Mouse (Mus musculus) activated CD4-positive, CD25-positive, alpha-beta regulatory T cell, adult 4 months (primary cell): ENCODE results near the gene Slc39a2. TPM values are rescaled to one million over a fixed set of nuclear protein-coding genes. Genes with fewer than 3 reads are reported as not detected.
A peak's percentile ranks its signal among the peaks of the same experiment; 100 is the strongest.
"Not testable (repeated sequence)": the region's sequence is repeated elsewhere in the genome, so short reads cannot be mapped to it uniquely, and the experiment has no call there.

ENCODE experiments used
- ATAC-seq: one replicate; pipeline ENCODE4 v1.8.0; 2017
- polyA plus RNA-seq, 2 experiments: library from polyadenylated mRNA; unstranded; fragments of 100-300 nt; shearing (Covaris generic); gene quantifications; one replicate each; pipeline ENCODE4 v1.2.1; 2017

The Slc39a2 gene
- polyA plus RNA-seq, 2 experiments from 2014 or later, result 0.70 TPM; not detected in 1

GRCm38 (mm10) chr14:51902806-51903710 is 10.4 kb downstream of the Slc39a2 start:
- ATAC-seq, result peak; percentile 83

- ATAC-seq, result no peak
These were observed 11.1 kb downstream of the Slc39a2 start for GRCm38 (mm10) chr14:51903782-51904181.

GRCm38 (mm10) chr14:51904706-51905105 is 12.0 kb downstream of the Slc39a2 start:
- peak; percentile 45 for ATAC-seq

- ATAC-seq, result no peak
These were observed 13.4 kb downstream of the Slc39a2 start for GRCm38 (mm10) chr14:51906102-51906501.

- no peak for ATAC-seq
These were observed 18.6 kb downstream of the Slc39a2 start for GRCm38 (mm10) chr14:51911301-51911700.

- ATAC-seq, result no peak
These were observed 19.8 kb downstream of the Slc39a2 start for GRCm38 (mm10) chr14:51912391-51913061.

- ATAC-seq, result peak; percentile 95
These were observed 20.6 kb downstream of the Slc39a2 start for GRCm38 (mm10) chr14:51913062-51913959.

- ATAC-seq, result no peak
These were observed 21.5 kb downstream of the Slc39a2 start, which contains the start of gene Ndrg2 for GRCm38 (mm10) chr14:51913960-51914762. TSS of gene Ndrg2 (minus strand) at chr14:51914158.

GRCm38 (mm10) chr14:51915030-51915429 is 22.3 kb downstream of the Slc39a2 start:
- no peak for ATAC-seq

- no peak for ATAC-seq
These were observed 23.9 kb downstream of the Slc39a2 start for GRCm38 (mm10) chr14:51916539-51916938.

- ATAC-seq, result no peak
These were observed 25.4 kb downstream of the Slc39a2 start, which contains the start of gene Tppp2 for GRCm38 (mm10) chr14:51918125-51918524. TSS of gene Tppp2 (plus strand) at chr14:51918425.

GRCm38 (mm10) chr14:51918966-51919365 is 26.3 kb downstream of the Slc39a2 start:
- no peak for ATAC-seq

- ATAC-seq, result no peak
These were observed 29.3 kb downstream of the Slc39a2 start for GRCm38 (mm10) chr14:51921759-51922570.

GRCm38 (mm10) chr14:51922571-51922865 is 29.8 kb downstream of the Slc39a2 start, which contains the start of gene Rnase13:
TSS of gene Rnase13 (minus strand) at chr14:51922773.
- ATAC-seq, result no peak

GRCm38 (mm10) chr14:51922910-51923309 is 30.2 kb downstream of the Slc39a2 start:
- ATAC-seq, result no peak

- no peak for ATAC-seq
These were observed 30.8 kb downstream of the Slc39a2 start for GRCm38 (mm10) chr14:51923492-51923891.

- ATAC-seq, result not testable (repeated sequence)
These were observed 34.2 kb downstream of the Slc39a2 start for GRCm38 (mm10) chr14:51926930-51927329.

- ATAC-seq, result no peak
These were observed 36.7 kb downstream of the Slc39a2 start for GRCm38 (mm10) chr14:51929309-51929943.

- no peak for ATAC-seq
These were observed 37.3 kb downstream of the Slc39a2 start for GRCm38 (mm10) chr14:51929968-51930367.

- peak; percentile 71 for ATAC-seq
These were observed 38.1 kb downstream of the Slc39a2 start for GRCm38 (mm10) chr14:51930824-51931223.
